Mouse (Mus musculus): ENCODE measurements around the gene Map6.

Gene Map6

GRCm38 (mm10) chr7:99264597-99264996 lies 2.6 kb upstream of the Map6 start:
- DNase-seq (ENCODE audit: low spot score in 2 of 2), result no peak

DNA sequence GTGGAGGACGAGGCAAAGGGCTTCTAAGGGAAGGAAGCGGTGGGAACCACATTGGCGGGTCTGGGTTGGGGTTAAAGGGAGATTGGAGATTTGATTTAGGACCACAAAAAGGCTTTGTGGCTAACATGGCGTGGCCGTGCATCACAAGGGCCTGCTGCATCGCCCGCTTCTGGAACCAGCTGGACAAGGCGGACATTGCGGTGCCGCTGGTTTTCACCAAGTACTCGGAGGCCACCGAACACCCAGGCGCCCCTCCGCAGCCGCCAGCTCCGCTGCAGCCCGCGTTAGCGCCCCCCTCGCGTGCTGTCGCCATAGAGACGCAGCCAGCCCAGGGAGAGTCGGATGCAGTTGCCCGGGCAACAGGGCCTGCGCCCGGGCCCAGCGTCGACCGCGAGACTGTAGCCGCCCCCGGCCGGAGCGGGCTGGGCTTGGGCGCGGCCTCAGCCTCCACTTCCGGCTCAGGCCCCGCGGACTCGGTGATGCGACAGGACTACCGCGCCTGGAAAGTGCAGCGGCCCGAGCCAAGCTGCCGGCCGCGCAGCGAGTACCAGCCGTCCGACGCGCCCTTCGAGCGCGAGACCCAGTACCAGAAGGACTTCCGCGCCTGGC lies 754 bp downstream of the Map6 start:
- DNase-seq (ENCODE audit: low spot score in 2 of 2), result peak; percentile 22 to 50

GRCm38 (mm10) chr7:99268506-99268900 lies 1.3 kb downstream of the Map6 start:
- DNase-seq (ENCODE audit: low spot score in 2 of 2), result peak in 1 of 2 experiments; percentile 38

DNA sequence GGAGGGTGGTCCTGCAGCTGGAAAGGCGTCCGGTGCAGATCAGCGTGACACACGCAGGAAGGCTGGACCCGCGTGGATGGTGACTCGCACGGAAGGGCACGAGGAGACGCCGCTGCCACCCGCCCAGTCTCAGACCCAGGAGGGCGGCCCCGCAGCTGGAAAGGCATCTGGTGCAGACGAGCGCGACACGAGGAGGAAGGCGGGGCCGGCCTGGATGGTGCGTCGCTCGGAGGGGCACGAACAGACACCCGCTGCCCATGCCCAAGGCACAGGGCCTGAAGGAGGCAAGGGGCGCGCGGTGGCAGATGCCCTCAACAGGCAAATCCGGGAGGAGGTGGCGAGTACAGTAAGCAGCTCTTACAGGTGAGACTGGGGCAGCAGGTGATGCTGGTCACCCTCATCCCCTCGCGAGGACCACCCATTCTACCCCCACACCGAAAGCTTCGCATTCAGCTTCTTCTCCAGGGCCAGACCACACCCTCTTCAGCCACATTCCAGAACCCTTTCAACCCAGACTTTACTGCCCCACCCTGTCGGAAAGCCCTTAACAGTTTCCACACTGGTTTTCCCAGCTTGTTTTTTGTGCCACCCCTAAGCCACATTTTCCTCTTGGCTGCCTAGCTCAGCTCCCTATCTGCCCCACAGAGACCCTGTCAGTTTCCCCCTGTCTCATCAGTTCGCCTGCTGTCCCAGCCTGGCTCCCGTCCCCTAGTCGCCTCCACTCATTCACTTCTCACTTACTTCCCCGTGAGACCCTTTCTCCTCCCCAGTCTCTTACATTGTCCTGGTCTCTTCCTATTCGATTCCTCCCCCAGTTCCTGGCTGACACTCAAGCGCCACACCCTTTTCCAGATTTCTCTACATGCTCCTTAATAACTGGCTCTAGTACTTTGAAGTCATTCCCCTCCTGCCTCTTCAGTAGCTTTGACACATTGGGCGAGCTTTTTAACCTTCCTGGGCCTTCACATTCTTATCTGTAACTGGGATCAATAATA lies 2.0 kb downstream of the Map6 start:
- DNase-seq (ENCODE audit: low spot score in 2 of 2), result no peak

DNA sequence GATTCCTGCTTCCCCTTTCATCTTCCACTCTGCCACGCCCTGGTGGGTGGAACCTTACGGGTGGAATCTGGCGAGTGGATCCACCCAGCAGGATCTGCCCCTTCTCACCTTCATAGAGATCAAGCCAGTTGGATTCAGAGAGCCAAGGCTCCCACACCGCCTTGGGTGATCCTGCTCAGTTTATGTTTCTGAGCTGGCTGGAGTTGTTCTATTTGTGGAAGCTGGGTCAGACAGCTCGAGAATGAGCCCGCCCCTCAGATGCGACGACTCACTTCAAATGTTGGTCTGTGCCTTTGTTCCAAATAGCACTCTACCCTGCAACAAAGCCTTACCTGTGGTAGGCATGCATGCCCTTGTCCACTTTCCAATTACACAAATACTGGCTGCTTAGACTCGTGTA lies 4.4 kb downstream of the Map6 start:
- DNase-seq (ENCODE audit: low spot score in 2 of 2), result no peak

- no peak for DNase-seq (ENCODE audit: low spot score in 2 of 2)
Observed at GRCm38 (mm10) chr7:99275131-99275530, 7.9 kb downstream of the Map6 start.

DNA sequence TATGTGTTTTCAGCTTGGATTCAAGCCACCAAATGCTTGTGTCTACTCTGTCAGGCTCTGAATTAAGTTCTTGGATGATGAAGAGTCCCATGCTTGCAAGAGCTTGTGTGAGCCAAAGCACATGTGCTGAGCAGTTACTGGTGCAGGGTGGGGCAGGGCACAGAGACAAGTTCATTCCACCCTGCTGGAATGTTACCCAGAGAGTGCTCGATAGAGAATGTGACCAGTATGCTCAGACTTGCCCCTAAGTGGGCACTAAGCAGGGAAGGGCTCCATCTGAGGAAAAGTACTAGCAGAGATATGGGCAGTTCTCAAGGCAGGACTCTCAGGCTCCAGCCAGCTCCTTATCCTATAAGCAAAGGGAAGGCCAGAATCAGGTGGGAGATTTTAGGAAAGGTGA lies 9.4 kb downstream of the Map6 start:
- no peak for DNase-seq (ENCODE audit: low spot score in 2 of 2)

DNA sequence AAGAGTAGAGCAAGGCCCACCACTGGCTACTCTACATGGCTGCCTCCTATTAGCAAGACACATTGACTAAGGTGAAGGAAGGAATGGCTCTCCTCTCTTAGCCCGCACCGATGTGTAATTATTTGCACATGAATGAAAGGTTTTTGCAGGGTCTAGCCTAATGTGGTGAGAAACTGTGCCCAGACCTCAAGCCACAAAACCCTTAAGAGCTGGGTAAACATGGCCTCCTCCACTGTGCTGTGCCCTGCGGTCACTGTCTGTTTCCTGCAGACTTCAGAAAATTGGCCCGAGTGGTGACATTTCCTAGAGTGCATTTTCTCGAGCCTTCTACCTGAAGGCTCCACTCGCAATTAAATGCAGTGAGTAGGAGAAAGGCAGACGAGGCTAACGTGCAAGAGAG lies 11.1 kb downstream of the Map6 start:
- no peak for DNase-seq (ENCODE audit: low spot score in 2 of 2)

DNA sequence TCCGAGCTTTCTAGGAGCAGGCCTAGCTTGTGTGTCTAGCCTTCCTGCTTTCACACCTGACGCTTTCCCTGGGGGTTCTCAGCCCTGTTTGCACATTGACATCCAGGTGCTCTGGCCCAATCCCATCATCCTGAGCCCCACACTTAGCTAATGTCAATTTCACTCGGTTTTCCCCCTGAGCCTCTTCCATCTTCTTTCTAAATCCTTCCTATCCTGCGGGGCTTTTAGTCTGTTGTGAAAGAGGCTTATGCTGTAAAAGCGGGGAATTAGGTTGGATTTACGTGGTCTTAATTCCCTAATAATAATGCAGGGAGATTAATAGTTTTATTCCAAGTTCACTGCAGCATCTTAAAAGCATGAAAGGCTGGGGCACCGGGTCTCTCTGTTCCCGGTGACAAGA lies 12.3 kb downstream of the Map6 start:
- no peak for DNase-seq (ENCODE audit: low spot score in 2 of 2)

DNA sequence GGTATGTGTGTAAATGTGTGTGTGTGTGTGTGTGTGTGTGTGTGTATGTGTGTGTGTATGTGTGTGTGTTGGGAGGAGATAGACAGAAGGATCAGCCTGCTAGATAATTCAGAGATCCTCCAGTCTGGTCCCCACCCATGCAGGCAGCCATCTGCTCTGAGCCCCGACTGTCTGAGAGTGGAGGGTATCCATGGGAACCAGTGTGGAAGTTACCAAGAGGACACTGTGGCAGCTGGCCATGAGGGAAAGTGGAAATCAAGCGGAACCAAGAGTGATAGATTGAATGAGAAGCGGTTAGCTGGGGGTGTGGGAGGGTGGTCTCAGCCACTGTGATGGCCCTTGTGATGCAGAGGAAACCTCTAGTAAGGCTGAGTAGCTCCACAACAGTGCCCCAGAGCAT lies 20.0 kb downstream of the Map6 start:
- DNase-seq (ENCODE audit: low spot score in 2 of 2), result no peak

GRCm38 (mm10) chr7:99290008-99290407 lies 22.8 kb downstream of the Map6 start:
- DNase-seq (ENCODE audit: low spot score in 2 of 2), result no peak

DNA sequence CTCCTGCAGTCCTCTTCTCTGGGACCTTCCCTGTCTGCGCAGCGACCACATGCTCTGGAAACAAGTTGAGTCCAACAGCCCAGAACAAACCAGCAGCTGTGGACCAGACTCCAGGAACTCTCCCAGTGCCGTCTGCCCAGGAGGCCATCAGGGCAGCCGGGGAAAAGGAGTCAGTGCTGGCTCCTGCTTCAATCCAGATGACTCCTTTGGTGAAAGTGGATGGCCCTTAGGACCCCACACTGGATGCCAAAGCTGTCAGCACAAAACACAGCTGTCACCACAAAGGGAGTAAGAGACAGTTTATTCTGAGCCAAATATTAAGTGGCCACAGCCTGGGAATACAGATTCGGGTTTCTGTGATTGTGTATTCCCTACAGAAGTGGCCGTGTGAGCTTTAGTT lies 23.7 kb downstream of the Map6 start:
- DNase-seq (ENCODE audit: low spot score in 2 of 2), result no peak

- no peak for DNase-seq (ENCODE audit: low spot score in 2 of 2)
Observed at GRCm38 (mm10) chr7:99294198-99294780, 27.0 kb downstream of the Map6 start.

DNA sequence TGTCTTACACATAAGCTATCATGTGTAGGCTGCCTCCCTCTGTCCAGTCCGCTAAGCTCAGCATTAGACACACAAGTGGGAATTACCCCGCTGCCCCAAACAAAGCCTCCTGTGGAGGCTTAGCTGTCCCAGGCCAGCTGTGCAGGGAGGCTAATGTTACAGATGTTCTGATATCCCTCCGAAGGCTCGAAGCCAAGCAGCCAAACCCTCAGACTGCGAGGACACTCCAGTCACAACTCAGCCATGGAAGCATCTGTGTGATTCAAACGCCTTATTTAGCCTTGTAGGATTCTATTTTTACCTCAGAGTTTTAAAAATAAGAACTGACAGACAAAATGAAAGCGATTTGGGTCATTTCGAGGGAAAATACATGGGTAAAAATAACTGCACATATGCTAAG lies 27.9 kb downstream of the Map6 start:
- no peak for DNase-seq (ENCODE audit: low spot score in 2 of 2)

- DNase-seq (ENCODE audit: low spot score in 2 of 2), result no peak
Observed at GRCm38 (mm10) chr7:99300650-99301175, 33.5 kb downstream of the Map6 start.

- no peak for DNase-seq (ENCODE audit: low spot score in 2 of 2)
Observed at GRCm38 (mm10) chr7:99304029-99304428, 36.8 kb downstream of the Map6 start.

DNA sequence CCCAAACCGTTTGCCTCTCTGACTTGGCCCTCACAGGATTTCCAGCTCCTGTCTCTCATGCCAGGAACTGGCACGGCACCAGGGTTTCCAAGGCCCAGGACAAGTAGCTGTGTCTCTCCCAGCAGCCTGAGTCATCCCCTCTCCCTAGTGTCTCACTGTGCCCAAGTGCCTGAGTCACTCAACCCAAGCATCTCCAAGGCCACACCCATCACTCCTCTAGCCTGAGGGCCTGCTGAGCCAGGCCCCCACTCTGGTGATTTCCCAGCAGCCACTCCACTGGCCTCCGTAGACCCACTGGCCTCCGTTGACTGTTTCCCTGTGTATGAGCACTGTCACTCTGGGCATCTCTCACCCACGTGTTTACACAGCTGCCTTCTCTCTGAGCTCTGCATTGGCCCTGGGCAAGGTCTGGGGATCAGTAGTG lies 37.7 kb downstream of the Map6 start:
- peak; percentile 21 to 48 for DNase-seq (ENCODE audit: low spot score in 2 of 2)

DNA sequence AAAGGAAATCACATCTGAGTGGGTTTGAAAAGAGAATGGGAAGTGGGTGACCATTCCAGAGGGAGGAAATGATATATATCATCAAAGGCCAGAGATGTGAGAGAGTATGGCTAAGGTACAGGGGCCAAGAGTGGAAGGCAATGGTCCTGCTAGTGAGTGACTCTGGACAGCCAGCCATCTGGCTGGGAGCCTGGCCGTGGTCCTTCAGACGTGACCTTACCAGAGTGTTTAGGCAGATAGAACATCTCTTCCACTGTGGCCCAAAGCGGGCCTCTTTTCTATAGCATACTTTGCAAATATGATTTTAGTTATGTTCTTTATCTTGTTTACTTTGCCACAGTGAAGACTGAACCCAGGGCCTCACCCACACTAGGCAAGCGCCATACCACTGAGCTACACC lies 38.4 kb downstream of the Map6 start:
- no peak for DNase-seq (ENCODE audit: low spot score in 2 of 2)

DNA sequence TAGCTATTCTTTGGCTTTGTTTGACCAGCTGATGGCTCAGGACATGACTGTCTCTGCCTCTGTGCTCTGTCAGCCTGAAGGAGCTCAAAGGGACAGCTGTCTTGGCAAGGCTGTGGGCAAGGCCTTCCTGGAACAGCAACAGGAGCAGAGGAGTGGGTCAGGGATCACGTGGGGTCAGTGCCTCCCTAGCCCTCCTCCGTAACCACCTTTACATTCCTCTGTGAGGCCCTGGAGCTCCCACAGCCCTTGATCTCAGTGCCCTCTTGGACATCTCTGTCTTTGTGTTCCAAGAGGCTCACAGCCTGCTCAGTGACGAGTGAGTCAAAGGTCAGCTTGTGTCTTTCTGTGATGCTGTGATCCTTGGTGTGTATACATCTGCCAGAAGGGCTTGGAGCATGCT lies 39.4 kb downstream of the Map6 start:
- no peak for DNase-seq (ENCODE audit: low spot score in 2 of 2)

GRCm38 (mm10) chr7:99311433-99311832 lies 44.2 kb downstream of the Map6 start:
- DNase-seq (ENCODE audit: low spot score in 2 of 2), result no peak

GRCm38 (mm10) chr7:99312058-99312457 lies 44.8 kb downstream of the Map6 start:
- no peak for DNase-seq (ENCODE audit: low spot score in 2 of 2)

DNA sequence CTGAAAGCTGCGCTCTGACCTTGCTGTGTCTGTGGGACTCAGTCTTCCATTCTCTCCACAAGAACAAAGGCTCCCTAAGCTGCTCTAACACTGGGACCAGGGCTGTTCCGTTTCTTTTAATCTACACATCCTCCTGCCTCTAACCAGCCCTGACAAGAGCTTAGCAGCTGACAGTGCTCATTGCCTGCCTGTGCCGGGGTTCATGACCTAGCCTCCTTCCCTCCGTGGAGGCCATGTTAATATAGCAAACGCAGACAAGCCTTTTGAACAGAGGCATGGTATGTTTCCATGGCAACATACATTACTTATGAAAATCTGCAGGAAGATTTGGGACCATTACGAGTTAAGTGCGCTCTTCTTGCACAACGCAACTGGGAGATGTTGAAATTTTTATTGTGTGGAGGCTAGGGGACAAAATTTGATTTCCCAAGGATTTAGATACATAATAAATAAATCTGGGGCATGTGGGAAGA lies 45.5 kb downstream of the Map6 start:
- no peak for DNase-seq (ENCODE audit: low spot score in 2 of 2)

All from urinary bladder, adult 18-20 months (tissue).